Mouse (Mus musculus) bone marrow, adult 2 months (tissue): ENCODE measurements at regions not wholly inside any gene's neighbourhood (a gene's known extent, or its start where the extent isn't known, plus 50 kb on each side); places are given as distances from the start of the nearest gene placed in this dataset.

ENCODE experiments used
- H3K27ac ChIP-seq: fragments of 200-500 bp; 2 replicates; pipeline ENCODE4 v1.5.1; 2012; ENCODE audit warnings: low read depth, mild to moderate bottlenecking, control low read depth, inconsistent platforms, low read length; ENCODE audit not compliant: control insufficient read depth, poor library complexity, insufficient read depth
- H3K4me1 ChIP-seq: fragments of 200-500 bp; 2 replicates; pipeline ENCODE4 v1.6.1; 2011; ENCODE audit warnings: low read length; ENCODE audit not compliant: control insufficient read depth, insufficient read depth
- H3K4me3 ChIP-seq: fragments of 200-500 bp; replicated peaks from 2 replicates; pipeline ENCODE3; 2011; ENCODE audit warnings: mild to moderate bottlenecking, low read depth, low read length, control low read depth; ENCODE audit not compliant: control insufficient read depth
- CTCF ChIP-seq: fragments of 200-500 bp; IDR thresholded peaks from 2 replicates; pipeline ENCODE4 v1.5.1; 2011; ENCODE audit warnings: low read length, control low read depth; ENCODE audit not compliant: control insufficient read depth, insufficient read depth
- POLR2A ChIP-seq: fragments of 200-500 bp; IDR thresholded peaks from 2 replicates; pipeline ENCODE4 v1.6.1; 2011; ENCODE audit warnings: low read depth, mild to moderate bottlenecking, control low read depth, low read length, borderline replicate concordance; ENCODE audit not compliant: control insufficient read depth
- WGBS: fragments of 180-500 bp; shearing (Covaris S2); methylation state at CpG from one replicate; pipeline ENCODE4 v1.1.7; 2018; 5-methylcytosine and 5-hydroxymethylcytosine counted together

DNA sequence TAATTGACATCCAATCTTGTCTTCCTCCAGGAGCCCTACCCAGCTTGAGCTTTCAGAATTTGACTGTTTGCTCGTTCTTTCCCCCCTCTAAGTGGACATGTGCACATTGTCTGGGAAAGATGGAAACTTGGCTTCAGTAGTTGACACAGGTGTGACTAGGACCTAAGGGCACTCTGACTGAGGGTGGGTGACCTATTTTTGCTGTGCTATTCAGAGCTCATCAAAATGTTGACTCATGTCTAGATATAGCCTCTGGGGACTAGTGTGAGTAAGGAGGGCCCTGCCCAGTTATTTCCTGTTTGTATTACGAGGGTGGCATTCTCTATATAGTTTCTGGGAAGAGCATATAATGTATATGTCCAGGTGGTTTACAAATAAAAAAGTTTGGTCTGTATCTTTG is 271.7 kb downstream of the Tmem38b start:
- H3K4me1 ChIP-seq, result no peaks in the 10 kb centered on the region
- TF ChIP-seq CTCF (no peak), POLR2A (no peak)
- WGBS, result 59% methylated on average over 2 of the region's 2 CpGs
- H3K4me3 ChIP-seq, result no peak overlapping the region
- H3K27ac ChIP-seq, result no peak overlapping the region

DNA sequence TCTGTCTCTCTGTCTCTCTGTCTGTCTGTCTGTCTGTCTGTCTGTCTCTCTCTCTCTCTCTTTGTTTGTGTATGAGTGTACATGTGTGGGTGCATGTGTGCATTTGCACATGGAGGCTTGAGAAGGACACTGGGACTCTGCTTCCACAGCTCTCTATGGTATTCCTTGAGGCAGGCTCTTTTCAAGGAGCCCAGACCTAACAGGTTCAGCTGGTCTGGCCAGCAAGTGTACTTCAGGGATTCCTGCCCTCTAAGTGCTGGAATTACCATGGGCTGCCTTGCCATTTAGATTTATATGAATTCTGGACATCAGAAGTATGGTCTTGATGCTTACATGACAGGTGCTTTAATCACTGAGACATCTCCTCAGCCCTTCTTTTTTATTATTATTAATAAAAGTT is 274.4 kb downstream of the Tmem38b start:
- Histone ChIP-seq H3K27ac (no peak overlapping the region), H3K4me3 (no peak overlapping the region), H3K4me1 (no peaks in the 10 kb centered on the region)
- TF ChIP-seq CTCF, result no peak
- TF ChIP-seq POLR2A, result no peak

DNA sequence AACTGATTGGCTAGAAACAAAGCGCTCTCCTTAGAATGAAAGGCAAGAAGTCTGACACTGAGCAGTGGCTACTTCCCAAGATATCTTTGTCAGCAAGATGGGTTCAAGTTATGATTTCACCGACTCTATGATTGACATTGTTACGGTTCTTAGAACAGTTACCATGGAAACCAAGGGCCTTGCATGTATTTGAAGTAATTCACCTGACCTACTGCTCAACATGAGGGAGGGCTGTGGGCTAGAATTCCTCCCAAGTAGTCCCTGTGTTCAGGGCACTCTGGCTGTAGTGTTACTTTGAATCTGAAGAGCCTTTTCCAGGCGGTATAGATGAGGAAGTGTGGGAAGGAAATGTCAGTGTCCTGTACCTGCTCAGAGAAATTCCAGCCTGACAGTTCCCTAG is 281.1 kb downstream of the Tmem38b start:
- Histone ChIP-seq H3K4me3 (no peak overlapping the region), H3K27ac (no peak overlapping the region), H3K4me1 (no peaks in the 10 kb centered on the region)
- 85% methylated on average over 4 of the region's 4 CpGs for WGBS
- TF ChIP-seq CTCF, result no peak

DNA sequence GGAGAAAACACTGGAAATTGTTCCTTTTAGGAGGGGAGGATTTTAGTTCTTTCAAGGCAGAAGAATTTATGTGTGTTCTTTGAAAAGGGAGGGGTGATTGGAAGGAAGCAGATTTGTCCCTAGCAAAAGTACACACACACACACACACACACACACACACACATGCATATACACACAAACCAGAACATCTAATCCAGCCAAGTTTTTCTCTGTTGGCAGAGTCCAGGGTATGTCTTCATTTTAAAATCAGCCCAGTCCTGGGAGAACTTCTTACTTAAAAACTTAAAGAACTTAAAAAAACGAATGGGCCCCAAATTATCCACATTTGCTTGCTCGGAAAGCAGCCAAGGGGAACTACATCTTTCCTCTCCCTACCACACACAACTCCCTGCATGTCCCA is 290.5 kb downstream of the Tmem38b start:
- Histone ChIP-seq H3K4me3 (no peak overlapping the region), H3K27ac (no peak overlapping the region), H3K4me1 (no peaks in the 10 kb centered on the region)
- WGBS, result 66% methylated on average over 2 of the region's 2 CpGs
- TF ChIP-seq POLR2A (no peak), CTCF (no peak)

DNA sequence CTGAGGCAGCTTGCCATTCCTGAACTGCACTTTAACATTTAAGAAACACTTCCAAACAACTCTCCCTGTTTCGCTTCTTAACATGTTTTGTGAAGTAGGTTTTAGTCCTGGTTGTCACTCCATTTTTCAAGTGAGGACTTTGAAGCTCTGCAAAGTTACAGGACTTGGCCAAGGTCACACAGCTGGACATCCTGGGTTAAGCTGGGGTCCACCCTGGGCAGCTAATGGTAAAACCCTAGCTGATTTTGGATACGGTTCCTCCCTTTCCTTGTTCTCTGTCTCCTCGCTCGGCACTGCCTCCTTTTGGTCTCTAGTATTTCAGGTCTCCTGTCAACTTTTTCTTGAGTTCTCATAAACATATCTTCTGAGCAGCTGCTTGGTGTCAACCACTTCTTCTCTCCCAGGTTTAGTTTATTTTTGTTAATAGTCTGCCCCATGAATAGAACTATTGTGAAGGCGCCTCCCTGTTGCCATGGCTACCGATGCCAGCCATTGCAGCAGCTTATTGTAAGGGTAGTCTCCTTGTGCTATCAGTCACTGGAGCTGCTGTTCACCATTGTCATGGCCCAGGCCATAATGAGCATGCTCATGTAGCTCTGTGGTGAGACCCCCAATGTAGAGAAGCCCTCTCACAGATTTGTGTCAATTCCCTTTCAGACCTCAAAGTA is 292.5 kb downstream of the Tmem38b start:
- 85% methylated on average over 6 of the region's 6 CpGs for WGBS
- Histone ChIP-seq H3K4me3 (no peak overlapping the region), H3K27ac (no peak overlapping the region), H3K4me1 (no peaks in the 10 kb centered on the region)
- TF ChIP-seq CTCF (no peak), POLR2A (no peak)

DNA sequence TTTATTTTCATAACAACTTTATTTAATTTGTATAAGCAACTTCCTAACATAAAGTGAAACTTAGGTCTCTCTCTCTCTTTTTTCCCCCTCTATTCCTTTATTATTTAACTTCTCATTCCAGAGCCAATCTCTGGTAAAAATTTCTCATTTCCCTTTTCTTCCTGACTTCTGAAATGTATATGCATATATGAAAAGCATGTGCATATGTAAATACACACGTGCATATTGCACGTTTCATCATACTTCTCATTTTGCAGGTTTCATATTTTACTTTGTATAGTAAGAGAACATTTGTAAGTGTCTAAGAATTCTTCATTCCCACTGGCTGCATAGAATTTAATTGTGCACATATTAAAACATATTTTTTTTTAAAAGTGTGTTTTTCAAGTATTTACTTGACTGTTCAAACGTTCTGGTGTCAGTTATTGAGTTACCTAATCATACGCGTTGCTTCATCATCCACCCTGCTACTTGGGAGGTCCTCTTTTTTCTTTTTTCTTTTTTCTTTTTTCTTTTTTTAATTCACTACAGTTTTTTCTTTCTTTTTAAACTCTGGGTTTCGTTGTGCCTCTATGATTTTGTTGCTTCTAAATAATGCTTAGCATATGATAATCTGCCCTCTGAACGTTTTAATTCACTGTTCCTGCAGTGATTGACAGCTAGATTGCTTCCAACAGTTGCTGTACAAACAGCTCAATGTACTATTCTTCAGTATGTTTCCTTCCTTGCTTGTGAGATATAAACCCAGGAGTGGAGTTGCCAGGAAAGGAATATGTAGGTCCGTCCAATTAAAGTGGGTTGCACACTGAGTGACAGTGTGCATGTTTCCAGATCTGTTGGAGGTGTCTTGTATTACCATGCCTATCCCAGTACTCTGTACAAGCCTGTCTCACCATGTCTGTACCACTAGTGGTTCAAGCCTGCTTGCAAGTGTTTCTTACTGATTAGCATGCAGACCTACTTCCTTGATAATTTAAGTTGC is 303.2 kb downstream of the Tmem38b start:
- 28% methylated on average over 8 of the region's 8 CpGs for WGBS
- H3K4me3 ChIP-seq, result no peak overlapping the region

DNA sequence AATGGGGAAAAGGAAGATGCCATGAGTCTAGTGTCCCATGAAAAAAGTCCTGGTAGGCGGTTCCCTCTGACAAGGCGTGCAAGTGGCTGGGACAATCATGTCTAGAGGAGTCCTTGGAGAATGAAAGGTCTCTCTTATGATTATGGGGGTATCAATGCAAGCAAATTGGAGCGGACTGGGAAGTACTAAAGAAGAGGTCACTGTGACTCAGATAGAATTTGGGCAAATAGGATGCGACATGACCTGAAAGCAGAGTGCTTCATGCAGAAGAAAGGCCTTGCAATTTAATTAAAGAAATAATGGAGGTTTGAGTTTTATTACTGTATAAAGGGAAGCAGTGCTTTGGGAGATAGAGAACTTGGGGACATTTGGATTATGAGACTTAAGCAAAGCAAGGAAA is 330.3 kb downstream of the Tmem38b start:
- Histone ChIP-seq H3K4me3 (no peak overlapping the region), H3K4me1 (no peaks in the 10 kb centered on the region), H3K27ac (no peak overlapping the region)
- TF ChIP-seq POLR2A (no peak), CTCF (no peak)
- WGBS, result 83% methylated on average over 4 of the region's 4 CpGs

More for the DNA sequence above, 303.2 kb downstream of the Tmem38b start:
- no peaks in the 10 kb centered on the region for H3K4me1 ChIP-seq
- H3K27ac ChIP-seq, result no peak overlapping the region
- no peak for TF ChIP-seq POLR2A
- TF ChIP-seq CTCF, result no peak

DNA sequence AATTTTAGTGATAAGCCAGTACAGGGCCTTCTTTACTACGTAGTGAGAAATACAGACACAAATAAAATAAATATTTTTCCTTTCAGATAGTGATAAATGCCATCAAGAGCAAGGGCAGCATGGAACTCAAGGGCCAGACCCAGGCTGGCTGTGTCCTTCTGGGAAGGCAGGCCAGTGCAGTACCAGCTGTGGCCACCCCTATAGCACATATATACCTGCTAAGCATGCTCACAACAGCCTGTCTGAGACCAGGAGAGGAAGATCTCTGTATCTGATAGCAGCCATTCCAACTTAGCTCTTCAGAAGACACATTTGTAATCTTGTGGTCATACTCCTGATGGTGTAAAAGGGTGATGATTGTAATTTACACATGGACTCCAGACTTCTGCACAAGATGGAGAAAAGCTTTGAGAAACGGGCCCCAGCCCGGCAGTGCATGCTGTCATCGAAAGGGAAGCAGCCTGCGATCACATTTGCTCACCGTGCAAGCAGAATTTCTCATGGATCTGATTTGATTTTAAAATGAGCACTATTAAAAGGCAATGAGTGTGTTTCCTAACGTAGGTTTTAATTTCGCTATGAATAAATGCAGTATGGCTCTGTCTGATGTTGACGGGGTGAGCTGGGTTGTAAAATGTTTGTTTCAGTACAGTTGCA is 335.6 kb downstream of the Tmem38b start:
- H3K27ac ChIP-seq, result no peak overlapping the region
- H3K4me3 ChIP-seq, result no peak overlapping the region
- WGBS, result 85% methylated on average over 9 of the region's 9 CpGs
- TF ChIP-seq POLR2A, result no peak
- TF ChIP-seq CTCF, result no peak
- no peaks in the 10 kb centered on the region for H3K4me1 ChIP-seq
